Mouse (Mus musculus) intestine, embryonic 16.5 days (tissue): ENCODE data around the gene Sept9. TPM values are rescaled to one million over a fixed set of nuclear protein-coding genes. Genes with fewer than 3 reads are reported as not detected.
A peak's percentile ranks its signal among the peaks of the same experiment; 100 is the strongest.

Source experiments
- ATAC-seq: fragments of 200-750 bp; cut with Nextera tagmentation; 2 replicates; pipeline ENCODE4 v1.8.0; 2017; ENCODE audit warnings: moderate TSS enrichment, moderate library complexity
- H3K27ac ChIP-seq: fragments of 300-500 bp; sonication (generic); 2 replicates; pipeline ENCODE4 v1.5.1; 2014; ENCODE audit warnings: mild to moderate bottlenecking, low read length
- H3K27me3 ChIP-seq: fragments of 300-500 bp; sonication (generic); replicated peaks from 2 replicates; pipeline ENCODE4 v1.6.1; 2014; ENCODE audit warnings: low read length, control low read depth, mixed read lengths; ENCODE audit not compliant: control insufficient read depth, insufficient read depth
- H3K36me3 ChIP-seq: fragments of 300-500 bp; sonication (generic); 2 replicates; pipeline ENCODE4 v1.6.1; 2014; ENCODE audit warnings: low read length, control low read depth; ENCODE audit not compliant: control insufficient read depth, insufficient read depth
- H3K4me1 ChIP-seq: fragments of 300-500 bp; sonication (generic); 2 replicates; pipeline ENCODE4 v1.6.1; 2014; ENCODE audit warnings: low read length, control low read depth, mixed read lengths; ENCODE audit not compliant: control insufficient read depth, insufficient read depth
- H3K4me2 ChIP-seq: fragments of 300-500 bp; sonication (generic); 2 replicates; pipeline ENCODE4 v1.6.1; 2014; ENCODE audit warnings: low read depth, low read length, control low read depth
- H3K4me3 ChIP-seq: fragments of 300-500 bp; sonication (generic); 2 replicates; pipeline ENCODE4 v1.5.1; 2014; ENCODE audit warnings: mild to moderate bottlenecking, low read length
- H3K9ac ChIP-seq: fragments of 300-500 bp; sonication (generic); 2 replicates; pipeline ENCODE4 v1.6.1; 2014; ENCODE audit warnings: low read depth, low read length
- H3K9me3 ChIP-seq: fragments of 300-500 bp; sonication (generic); 2 replicates; pipeline ENCODE4 v1.6.1; 2016; ENCODE audit warnings: low read length, control low read depth; ENCODE audit not compliant: control insufficient read depth
- WGBS: fragments of 180-500 bp; shearing (Covaris S2); extraction: QIAGEN DNeasy Blood & Tissue Kit; methylation state at CpG from one replicate; pipeline ENCODE4 v1.1.7; 2014; 5-methylcytosine and 5-hydroxymethylcytosine counted together
- polyA plus RNA-seq: library from polyadenylated mRNA; unstranded; fragments of >200 nt; fragmentation: Nextera tagmentation; extraction: Ambion mirVana; gene quantifications from 2 replicates; pipeline ENCODE4 v1.2.1, GENCODE M21; 2015

Sept9 gene
- polyA plus RNA-seq, 1 experiment from 2014 or later = 183 TPM

DNA sequence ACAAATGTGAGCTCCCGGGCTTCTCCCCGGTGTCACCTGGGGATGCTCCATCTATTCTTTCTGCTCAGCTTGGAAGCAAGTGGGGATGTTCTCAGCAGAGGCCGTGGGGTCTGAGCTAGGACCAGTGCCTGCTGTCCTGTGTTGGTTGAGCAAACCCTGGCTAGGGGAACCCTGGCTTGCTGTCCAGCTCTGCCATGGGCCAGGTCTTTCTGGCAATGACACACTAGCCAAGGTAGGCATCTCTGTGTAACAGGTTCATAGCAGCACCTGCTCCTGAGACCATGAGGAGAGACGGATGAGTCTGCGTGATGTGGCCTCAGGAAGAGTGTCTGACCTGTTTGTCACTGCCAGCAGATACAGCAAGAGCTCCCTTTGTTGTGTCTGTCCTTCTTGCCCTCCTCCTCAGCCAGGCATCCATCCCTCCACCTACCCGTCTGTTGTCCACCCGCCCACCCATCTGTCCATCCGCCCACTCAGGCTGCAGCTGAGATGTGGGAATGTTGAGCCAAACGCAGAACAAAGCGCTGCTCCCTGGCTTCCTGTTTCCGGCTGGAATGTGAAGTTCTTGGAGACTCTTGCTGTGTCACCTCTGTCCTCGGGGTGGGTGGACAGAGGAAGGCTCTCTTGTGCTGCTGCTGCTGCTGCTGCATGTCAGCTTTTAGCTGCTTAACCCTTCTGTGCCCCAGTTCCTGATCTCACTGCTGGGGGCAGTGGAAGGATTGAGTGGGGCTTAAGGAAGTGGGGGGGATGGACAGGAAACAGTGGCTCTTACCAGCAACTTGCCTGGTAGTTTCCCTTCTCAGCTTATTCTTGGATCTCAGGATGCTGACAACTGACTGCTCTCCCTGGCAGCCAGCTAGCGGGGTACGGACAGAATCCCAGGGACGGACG is 117.2 kb downstream of the Sept9 start:
- WGBS = 49% methylated on average over 16 of the region's 16 CpGs
- Histone ChIP-seq H3K4me1 (peaks cover 86% of the 10 kb centered on the region), H3K27me3 (no peaks in the 10 kb centered on the region), H3K27ac (peak overlapping the region; percentile 87), H3K9me3 (no peaks in the 10 kb centered on the region), H3K9ac (peak overlapping the region; percentile 63), H3K4me2 (peak overlapping the region; percentile 40), H3K36me3 (no peaks in the 10 kb centered on the region), H3K4me3 (peak overlapping the region; percentile 13; the same call in 1 of the 2 replicates)
- ATAC-seq = no peak

DNA sequence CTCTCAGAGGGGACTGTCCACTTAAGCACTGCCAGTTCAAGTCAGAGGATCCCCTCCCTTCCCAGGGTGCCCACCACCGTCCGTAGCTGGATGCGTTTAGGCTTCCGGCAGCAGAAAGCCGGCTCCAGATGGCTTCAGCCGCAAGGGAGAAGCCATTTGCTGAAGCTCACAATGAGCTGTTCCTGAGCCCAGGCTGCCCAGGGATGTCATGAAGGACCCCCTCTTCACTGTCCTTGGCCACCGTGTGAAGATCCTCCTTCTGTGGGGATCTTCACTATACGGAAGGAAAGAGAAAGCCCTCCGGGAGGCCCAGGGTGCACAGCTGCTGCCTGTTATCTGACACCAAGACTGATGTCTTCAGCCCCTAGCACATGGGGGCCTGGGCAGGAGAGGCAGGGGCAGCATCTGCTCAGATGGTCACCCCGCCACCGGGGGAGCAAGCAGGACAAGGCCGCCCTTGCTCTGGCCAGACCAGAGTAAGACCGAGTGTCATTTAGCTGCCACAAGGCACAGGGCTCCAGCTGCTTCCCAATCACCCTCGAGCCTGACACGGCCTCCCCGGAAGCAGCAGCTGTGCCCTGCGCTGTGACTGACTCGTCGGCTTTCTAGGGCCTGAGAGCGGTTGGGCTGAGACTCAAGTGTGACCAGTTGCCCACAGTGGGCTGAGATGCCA is 118.1 kb downstream of the Sept9 start:
- no peak for ATAC-seq
- H3K4me1 ChIP-seq = peaks cover 83% of the 10 kb centered on the region
- H3K36me3 ChIP-seq = no peaks in the 10 kb centered on the region
- H3K9ac ChIP-seq = peak overlapping the region; percentile 63
- peak overlapping the region; percentile 13 for H3K4me3 ChIP-seq
- peak overlapping the region; percentile 40 for H3K4me2 ChIP-seq
- H3K9me3 ChIP-seq = no peaks in the 10 kb centered on the region
- H3K27ac ChIP-seq = peak overlapping the region; percentile 87
- 40% methylated on average over 20 of the region's 20 CpGs for WGBS
- no peaks in the 10 kb centered on the region for H3K27me3 ChIP-seq

GRCm38 (mm10) chr11:117318202-117318601 is 118.7 kb downstream of the Sept9 start:
- peaks cover 81% of the 10 kb centered on the region for H3K4me1 ChIP-seq
- no peak overlapping the region for H3K4me2 ChIP-seq
- peak overlapping the region; percentile 63; the same call in 1 of the 2 replicates for H3K9ac ChIP-seq
- no peaks in the 10 kb centered on the region for H3K36me3 ChIP-seq
- H3K27me3 ChIP-seq = no peaks in the 10 kb centered on the region
- WGBS = 59% methylated on average over 3 of the region's 3 CpGs
- no peak overlapping the region for H3K4me3 ChIP-seq
- no peak for ATAC-seq
- H3K27ac ChIP-seq = peak overlapping the region; percentile 87
- no peaks in the 10 kb centered on the region for H3K9me3 ChIP-seq

DNA sequence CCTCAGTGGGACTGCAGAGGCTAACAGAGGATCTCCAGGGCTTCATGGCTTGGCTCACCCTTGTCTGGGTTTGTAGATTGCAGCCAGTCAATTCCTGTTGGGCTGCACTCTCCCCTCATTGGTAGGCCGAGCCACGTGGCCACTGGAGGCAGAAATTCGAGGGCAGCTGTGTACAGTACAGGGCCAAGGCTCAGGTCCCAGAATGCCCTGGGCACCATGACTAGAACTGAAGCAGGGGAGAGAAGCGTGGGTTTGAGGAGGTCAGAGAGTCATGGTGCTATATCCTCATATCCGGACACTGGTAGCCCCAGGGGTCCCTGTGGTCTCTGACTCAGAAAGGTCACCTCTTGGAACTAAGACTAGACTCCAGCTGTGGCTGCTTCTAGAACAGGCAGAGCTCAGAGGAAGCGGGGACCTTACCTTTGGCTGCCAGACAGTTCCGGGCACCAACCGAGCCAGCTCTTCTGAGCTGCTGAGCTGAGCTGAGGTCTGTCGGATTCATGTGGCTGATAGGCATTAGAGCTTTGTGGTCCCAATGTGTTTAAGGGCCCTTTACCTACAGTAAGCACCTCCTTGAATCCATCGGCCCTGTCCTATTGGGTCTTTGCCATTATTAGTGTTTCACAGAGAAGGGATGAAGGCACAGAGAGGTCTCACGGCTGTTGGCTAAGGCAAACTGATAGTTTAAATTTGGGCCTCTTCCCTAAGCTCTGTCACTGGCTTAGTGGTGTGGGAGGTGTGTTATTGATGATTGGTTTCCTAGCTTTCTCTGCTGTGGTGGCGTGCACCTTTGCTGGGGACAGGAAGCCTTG is 119.5 kb downstream of the Sept9 start:
- 59% methylated on average over 12 of the region's 12 CpGs for WGBS
- Histone ChIP-seq H3K4me3 (no peak overlapping the region), H3K9ac (0 out of 2 replicates have a peak overlapping the region, but pooled peaks have one; percentile 31), H3K36me3 (no peaks in the 10 kb centered on the region), H3K27me3 (no peaks in the 10 kb centered on the region), H3K4me2 (no peak overlapping the region), H3K4me1 (peaks cover 85% of the 10 kb centered on the region), H3K27ac (peak overlapping the region; percentile 87), H3K9me3 (no peaks in the 10 kb centered on the region)
- no peak for ATAC-seq

DNA sequence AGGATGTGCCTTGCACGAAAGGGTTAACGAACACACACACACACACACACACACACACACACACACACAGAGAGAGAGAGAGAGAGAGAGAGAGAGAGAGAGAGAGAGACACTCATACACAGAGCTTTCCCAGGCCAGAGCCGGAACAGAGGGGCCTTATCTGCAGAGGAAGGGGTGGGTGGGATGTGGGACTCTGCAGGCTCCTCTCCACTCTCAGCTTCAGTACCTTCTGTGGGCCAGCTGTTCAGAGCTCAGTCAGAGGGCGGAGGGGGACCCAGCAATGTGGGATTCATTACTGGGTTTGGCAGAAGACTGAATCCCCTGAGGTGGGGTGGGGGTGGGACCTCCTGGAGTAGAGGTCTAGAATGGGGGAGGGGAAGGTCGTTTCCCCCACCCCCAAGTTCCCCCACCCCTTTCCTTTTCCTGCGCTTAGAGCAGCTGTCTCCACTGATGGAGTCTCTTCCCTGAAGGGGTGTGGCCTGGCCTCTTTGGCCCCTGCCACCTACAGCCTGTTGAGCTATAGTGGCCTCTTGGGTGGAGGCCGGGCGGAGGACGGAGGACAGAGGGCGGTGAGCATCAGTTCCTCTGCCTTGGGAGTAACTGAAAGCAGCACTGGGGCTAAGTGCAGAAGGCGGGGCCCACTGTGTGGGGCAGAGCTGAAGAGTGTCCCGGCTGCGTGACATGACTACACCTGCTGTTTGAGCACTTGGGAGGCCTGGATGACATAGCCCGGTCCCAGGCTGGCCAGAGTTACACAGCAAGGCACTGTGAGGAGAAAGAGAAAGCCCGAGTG is 120.3 kb downstream of the Sept9 start:
- Histone ChIP-seq H3K27me3 (no peaks in the 10 kb centered on the region), H3K4me3 (no peak overlapping the region), H3K9ac (peak overlapping the region; percentile 34; the same call in 1 of the 2 replicates), H3K27ac (peak overlapping the region; percentile 87), H3K36me3 (no peaks in the 10 kb centered on the region), H3K4me1 (peaks cover 87% of the 10 kb centered on the region), H3K4me2 (0 out of 2 replicates have a peak overlapping the region, but pooled peaks have one; percentile 20), H3K9me3 (no peaks in the 10 kb centered on the region)
- WGBS = 24% methylated on average over 15 of the region's 15 CpGs
- ATAC-seq = peak; percentile 80

GRCm38 (mm10) chr11:117320482-117320881 is 121.0 kb downstream of the Sept9 start:
- no peaks in the 10 kb centered on the region for H3K9me3 ChIP-seq
- WGBS = 57% methylated on average over 3 of the region's 3 CpGs
- no peaks in the 10 kb centered on the region for H3K27me3 ChIP-seq
- 0 out of 2 replicates have a peak overlapping the region, but pooled peaks have one; percentile 34 for H3K9ac ChIP-seq
- no peaks in the 10 kb centered on the region for H3K36me3 ChIP-seq
- peak; percentile 19 for ATAC-seq
- H3K4me2 ChIP-seq = 0 out of 2 replicates have a peak overlapping the region, but pooled peaks have one; percentile 20
- H3K4me1 ChIP-seq = peaks cover 84% of the 10 kb centered on the region
- peak overlapping the region; percentile 87 for H3K27ac ChIP-seq
- no peak overlapping the region for H3K4me3 ChIP-seq

GRCm38 (mm10) chr11:117321311-117321971 is 122.0 kb downstream of the Sept9 start:
- H3K27me3 ChIP-seq = no peaks in the 10 kb centered on the region
- peaks cover 87% of the 10 kb centered on the region for H3K4me1 ChIP-seq
- H3K4me2 ChIP-seq = no peak overlapping the region
- no peak overlapping the region for H3K4me3 ChIP-seq
- H3K9ac ChIP-seq = no peak overlapping the region
- H3K27ac ChIP-seq = no peak overlapping the region
- H3K36me3 ChIP-seq = no peaks in the 10 kb centered on the region
- ATAC-seq = no peak
- no peaks in the 10 kb centered on the region for H3K9me3 ChIP-seq
- WGBS = 81% methylated on average over 9 of the region's 9 CpGs

DNA sequence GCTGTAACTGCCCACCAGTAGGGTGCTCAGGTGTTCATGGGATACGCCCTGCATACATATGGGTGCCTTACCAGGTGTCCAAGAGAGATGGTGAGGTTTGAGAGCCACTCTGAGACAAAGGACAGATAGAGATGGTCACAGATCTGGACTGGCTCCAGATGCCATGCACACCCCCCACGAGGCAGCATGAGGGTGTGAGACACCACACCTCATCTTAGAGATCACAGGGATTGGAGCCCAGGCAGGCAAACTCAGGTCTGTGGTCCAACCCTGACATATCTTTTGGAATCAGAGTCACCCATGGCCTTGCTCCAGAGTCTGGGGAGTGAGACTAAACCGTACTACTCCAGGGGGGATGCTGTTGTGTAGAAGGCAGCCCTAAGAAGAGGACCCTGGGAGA is 122.8 kb downstream of the Sept9 start:
- no peaks in the 10 kb centered on the region for H3K27me3 ChIP-seq
- H3K4me1 ChIP-seq = peaks cover 84% of the 10 kb centered on the region
- H3K27ac ChIP-seq = no peak overlapping the region
- 82% methylated on average over 3 of the region's 3 CpGs for WGBS
- no peak overlapping the region for H3K9ac ChIP-seq
- no peak overlapping the region for H3K4me3 ChIP-seq
- ATAC-seq = no peak
- H3K9me3 ChIP-seq = no peaks in the 10 kb centered on the region
- no peak overlapping the region for H3K4me2 ChIP-seq
- H3K36me3 ChIP-seq = no peaks in the 10 kb centered on the region
